Mouse (Mus musculus): ENCODE results near the gene Nfib.

- no peak for TF ChIP-seq CTCF (conservative IDR thresholded peaks at IDR 0.05 in 1 of 2, IDR thresholded peaks at IDR 0.05 in 1 of 2; ENCODE audit: low read depth in 2 of 2, low read length in 2 of 2)
- no peak for TF ChIP-seq MAZ (IDR thresholded peaks at IDR 0.05; ENCODE audit: low read depth, low read length)
- TF ChIP-seq TCF12 (IDR thresholded peaks at IDR 0.05; ENCODE audit: low read depth, low read length): no peak
- no peak for TF ChIP-seq USF1 (IDR thresholded peaks at IDR 0.05; ENCODE audit: low read depth, low read length)
- TF ChIP-seq SMC3 (IDR thresholded peaks at IDR 0.05; ENCODE audit: low read depth, low read length): no peak
- TF ChIP-seq RAD21 (IDR thresholded peaks at IDR 0.05; ENCODE audit: low read depth, low read length): no peak
- TF ChIP-seq MYC (IDR thresholded peaks at IDR 0.05; ENCODE audit: low read depth, low read length): no peak
These were observed 360.8 kb downstream of the Nfib start for GRCm38 (mm10) chr4:82344787-82345186.

All from CH12.LX (cell line).